Mouse (Mus musculus) brain, embryonic 14.5 days (tissue): ENCODE results near the gene Ctcf.

ENCODE experiments used
- CTCF ChIP-seq: fragments of 200-500 bp; IDR thresholded peaks from 2 replicates; pipeline ENCODE4 v1.5.1; 2012; ENCODE audit warnings: inconsistent platforms, mild to moderate bottlenecking, moderate library complexity, borderline replicate concordance; ENCODE audit not compliant: insufficient read depth, insufficient read length; ENCODE audit errors: extremely low read depth
- POLR2A ChIP-seq: fragments of 200-500 bp; IDR thresholded peaks from 2 replicates; pipeline ENCODE4 v1.6.1; 2012; ENCODE audit warnings: mild to moderate bottlenecking, inconsistent platforms, borderline replicate concordance; ENCODE audit not compliant: poor library complexity, insufficient read depth, insufficient read length, severe bottlenecking; ENCODE audit errors: extremely low read depth

GRCm38 (mm10) chr8:105693648-105694047, 57.3 kb downstream of the Ctcf start:
- TF ChIP-seq CTCF: no peak
- no peak for TF ChIP-seq POLR2A
